Mouse (Mus musculus) kidney, adult 2 months (tissue): Measurements from ENCODE around the gene 6030458C11Rik. TPM values are rescaled to one million over a fixed set of nuclear protein-coding genes. Genes with fewer than 3 reads are reported as not detected.

ENCODE experiments used
- DNase-seq: peaks from one replicate; pipeline ENCODE4 v3.0.0; 2021
- H3K27ac ChIP-seq: fragments of 200-500 bp; 2 replicates; pipeline ENCODE4 v1.5.1; 2012; ENCODE audit warnings: low read depth, low read length, control low read depth, inconsistent platforms; ENCODE audit not compliant: insufficient read depth
- H3K27me3 ChIP-seq: fragments of 200-500 bp; replicated peaks from 2 replicates; pipeline ENCODE4 v1.6.1; 2012; ENCODE audit warnings: mild to moderate bottlenecking, moderate library complexity, low read length, inconsistent platforms; ENCODE audit not compliant: control insufficient read depth, insufficient read depth
- H3K36me3 ChIP-seq: fragments of 200-500 bp; 2 replicates; pipeline ENCODE4 v1.6.1; 2012; ENCODE audit warnings: mild to moderate bottlenecking, moderate library complexity, low read length, inconsistent platforms; ENCODE audit not compliant: control insufficient read depth, insufficient read depth
- H3K4me1 ChIP-seq: fragments of 200-500 bp; 2 replicates; pipeline ENCODE4 v1.6.1; 2011; ENCODE audit warnings: low read length; ENCODE audit not compliant: control insufficient read depth, insufficient read depth
- H3K4me3 ChIP-seq: fragments of 200-500 bp; 2 replicates; pipeline ENCODE4 v1.5.1; 2011; ENCODE audit warnings: mild to moderate bottlenecking, low read depth, low read length, control low read depth; ENCODE audit not compliant: insufficient read depth
- CTCF ChIP-seq: fragments of 200-500 bp; conservative IDR thresholded peaks from 2 replicates; pipeline ENCODE4 v1.5.1; 2011; ENCODE audit warnings: low read depth, mild to moderate bottlenecking, control low read depth, low read length, moderate library complexity, mixed read lengths; ENCODE audit not compliant: insufficient read depth, insufficient read length
- POLR2A ChIP-seq: fragments of 200-500 bp; IDR thresholded peaks from one replicate; pipeline ENCODE4 v1.6.1; 2011; ENCODE audit warnings: low read depth, low read length, control low read depth
- WGBS: fragments of 180-500 bp; shearing (Covaris S2); methylation state at CpG from one replicate; pipeline ENCODE4 v1.1.7; 2018; 5-methylcytosine and 5-hydroxymethylcytosine counted together
- polyA plus RNA-seq: library from polyadenylated mRNA; depleted of rRNA; stranded (reverse); fragments of >200 nt; gene quantifications from 2 replicates; pipeline ENCODE4 v1.2.3, GENCODE M21; 2012

6030458C11Rik gene
- polyA plus RNA-seq, 1 experiment: 7.8 TPM

- no peak for DNase-seq
- TF ChIP-seq CTCF (no peak), POLR2A (no peak)
- no peak overlapping the region for H3K27ac ChIP-seq
- H3K4me1 ChIP-seq: no peaks in the 10 kb centered on the region
- no peak overlapping the region for H3K4me3 ChIP-seq
- no peaks in the 10 kb centered on the region for H3K36me3 ChIP-seq
- no peaks in the 10 kb centered on the region for H3K27me3 ChIP-seq
- 48% methylated on average over 13 of the region's 16 CpGs for WGBS
Observed at GRCm38 (mm10) chr15:12781729-12782326, 42.6 kb downstream of the 6030458C11Rik start.

GRCm38 (mm10) chr15:12781296-12781695 lies 43.2 kb downstream of the 6030458C11Rik start:
- H3K4me3 ChIP-seq: no peak overlapping the region
- no peaks in the 10 kb centered on the region for H3K27me3 ChIP-seq
- no peak for DNase-seq
- TF ChIP-seq CTCF (no peak), POLR2A (no peak)
- no peak overlapping the region for H3K27ac ChIP-seq
- no peaks in the 10 kb centered on the region for H3K36me3 ChIP-seq
- 65% methylated on average over 6 of the region's 6 CpGs for WGBS
- H3K4me1 ChIP-seq: no peaks in the 10 kb centered on the region

- H3K27me3 ChIP-seq: no peaks in the 10 kb centered on the region
- H3K4me3 ChIP-seq: no peak overlapping the region
- TF ChIP-seq POLR2A (no peak), CTCF (no peak)
- no peaks in the 10 kb centered on the region for H3K36me3 ChIP-seq
- no peak overlapping the region for H3K27ac ChIP-seq
- H3K4me1 ChIP-seq: no peaks in the 10 kb centered on the region
- WGBS: 70% methylated on average over 11 of the region's 11 CpGs
- DNase-seq: no peak
Observed at GRCm38 (mm10) chr15:12774149-12774753, 50.2 kb downstream of the 6030458C11Rik start.

- Histone ChIP-seq H3K4me3 (no peak overlapping the region), H3K27ac (no peak overlapping the region), H3K4me1 (no peaks in the 10 kb centered on the region), H3K27me3 (no peaks in the 10 kb centered on the region; the same call in 1 of the 2 replicates), H3K36me3 (no peaks in the 10 kb centered on the region)
- 79% methylated on average over 7 of the region's 7 CpGs for WGBS
- DNase-seq: no peak
- TF ChIP-seq POLR2A (no peak), CTCF (no peak)
Observed at GRCm38 (mm10) chr15:12770958-12771357, 53.5 kb downstream of the 6030458C11Rik start.

GRCm38 (mm10) chr15:12766848-12767247 lies 57.6 kb downstream of the 6030458C11Rik start:
- H3K27me3 ChIP-seq: no peaks in the 10 kb centered on the region; the same call in 1 of the 2 replicates
- no peaks in the 10 kb centered on the region for H3K4me1 ChIP-seq
- H3K27ac ChIP-seq: no peak overlapping the region
- H3K4me3 ChIP-seq: no peak overlapping the region
- no peak for DNase-seq
- H3K36me3 ChIP-seq: no peaks in the 10 kb centered on the region
- TF ChIP-seq POLR2A: no peak
- 72% methylated on average over 4 of the region's 4 CpGs for WGBS

- Histone ChIP-seq H3K36me3 (no peaks in the 10 kb centered on the region), H3K4me3 (no peak overlapping the region), H3K27me3 (no peaks in the 10 kb centered on the region), H3K4me1 (no peaks in the 10 kb centered on the region), H3K27ac (no peak overlapping the region)
- TF ChIP-seq POLR2A (no peak), CTCF (no peak)
- no peak for DNase-seq
- 42% methylated on average over 10 of the region's 10 CpGs for WGBS
Observed at GRCm38 (mm10) chr15:12763147-12763546, 61.3 kb downstream of the 6030458C11Rik start.

GRCm38 (mm10) chr15:12762258-12762913 lies 62.1 kb downstream of the 6030458C11Rik start:
- TF ChIP-seq POLR2A (no peak), CTCF (no peak)
- no peak for DNase-seq
- Histone ChIP-seq H3K27me3 (no peaks in the 10 kb centered on the region), H3K4me3 (no peak overlapping the region), H3K4me1 (no peaks in the 10 kb centered on the region), H3K27ac (no peak overlapping the region), H3K36me3 (no peaks in the 10 kb centered on the region)
- 68% methylated on average over 11 of the region's 11 CpGs for WGBS
